Mouse (Mus musculus): ENCODE results near the gene Acta2. TPM values are rescaled to one million over a fixed set of nuclear protein-coding genes. Genes with fewer than 3 reads are reported as not detected.

The Acta2 gene
- total and polyA plus RNA-seq, 3 experiments = 0.13 to 0.31 TPM; not detected in 1

GRCm38 (mm10) chr19:34219260-34219968, 36.0 kb downstream of the Acta2 start:
- dilution Hi-C loops (cut with MboI; ENCODE audit: extremely low pct_ligation_motif_present, extremely low pct_unique_long_range_greater_than_20kb, low sequenced_read_pairs) = no loop called here

GRCm38 (mm10) chr19:34217761-34218160, 37.6 kb downstream of the Acta2 start:
- TF ChIP-seq ZC3H11A (IDR thresholded peaks at IDR 0.05; ENCODE audit: low read depth, low read length) (no peak), ELF1 (IDR thresholded peaks at IDR 0.05; ENCODE audit: low read depth, low read length) (no peak), TBP (conservative IDR thresholded peaks at IDR 0.05; ENCODE audit: low read depth, low read length) (no peak), E2F4 (IDR thresholded peaks at IDR 0.05; ENCODE audit: insufficient replicate concordance, low read depth, low read length) (no peak), MAX (IDR thresholded peaks at IDR 0.05; ENCODE audit: low read length) (no peak), USF1 (IDR thresholded peaks at IDR 0.05; ENCODE audit: low read depth, low read length) (no peak), SMC3 (IDR thresholded peaks at IDR 0.05; ENCODE audit: low read depth, low read length) (no peak)
- Histone ChIP-seq H3K79me2 (replicated peaks; ENCODE audit: control insufficient read depth, extremely low read depth, insufficient read depth, poor library complexity, severe bottlenecking) (peaks cover 4% of the 10 kb centered on the region; the same call in 1 of the 2 replicates), H3K4me3 (replicated peaks in 1 of 3; ENCODE audit: low read depth in 2 of 3, low read length in 2 of 3, poor library complexity in 1 of 3) (no peak overlapping the region), H3K4me1 (ENCODE audit: control insufficient read depth in 1 of 2, insufficient read depth in 2 of 2) (peaks cover 6 to 91% of the 10 kb centered on the region in 2 experiments), H3K9ac (ENCODE audit: insufficient read depth, low read depth) (no peak overlapping the region), H3K36me3 (replicated peaks in 1 of 2; ENCODE audit: control insufficient read depth in 1 of 2, insufficient read depth in 1 of 2, low read length in 1 of 2) (peaks cover 37 to 73% of the 10 kb centered on the region in 2 experiments), H3K27me3 (replicated peaks) (no peaks in the 10 kb centered on the region), H3K4me2 (ENCODE audit: insufficient read depth, low read depth, poor library complexity, severe bottlenecking) (no peak overlapping the region; the same call in 1 of the 2 replicates), H3K27ac (ENCODE audit: insufficient read depth, low read depth) (no peak overlapping the region), H3K9me3 (replicated peaks; ENCODE audit: low read length) (no peaks in the 10 kb centered on the region)
- no peak for DNase-seq (ENCODE audit: extremely low read depth)
- in situ Hi-C loops (cut with MboI; ENCODE audit: low pct_ligation_motif_present, low pct_unique_long_range_greater_than_20kb, low sequenced_read_pairs) (no loop called here), dilution Hi-C loops (cut with MboI; ENCODE audit: extremely low pct_ligation_motif_present, extremely low pct_unique_long_range_greater_than_20kb, low sequenced_read_pairs) (no loop called here)

More at GRCm38 (mm10) chr19:34219260-34219968, 36.0 kb downstream of the Acta2 start:
- no peak overlapping the region for H3K4me3 ChIP-seq (replicated peaks in 1 of 3; ENCODE audit: low read depth in 2 of 3, low read length in 2 of 3, poor library complexity in 1 of 3)
- peaks cover 4 to 78% of the 10 kb centered on the region in 2 experiments for H3K4me1 ChIP-seq (ENCODE audit: control insufficient read depth in 1 of 2, insufficient read depth in 2 of 2)
- H3K79me2 ChIP-seq (replicated peaks; ENCODE audit: control insufficient read depth, extremely low read depth, insufficient read depth, poor library complexity, severe bottlenecking) = peaks cover 4% of the 10 kb centered on the region; the same call in 1 of the 2 replicates
- no peak for TF ChIP-seq E2F4 (IDR thresholded peaks at IDR 0.05; ENCODE audit: insufficient replicate concordance, low read depth, low read length)
- peak; percentile 22; the same call in 1 of the 2 replicates for TF ChIP-seq TCF12 (IDR thresholded peaks at IDR 0.05; ENCODE audit: low read depth, low read length)
- peak; percentile 70 for TF ChIP-seq EP300 (IDR thresholded peaks at IDR 0.05; ENCODE audit: low read length)
- TF ChIP-seq ETS1 (conservative IDR thresholded peaks at IDR 0.05; ENCODE audit: low read depth, low read length) = peak; percentile 41
- TF ChIP-seq MEF2A (IDR thresholded peaks at IDR 0.05; ENCODE audit: borderline replicate concordance, low read depth, low read length) = 0 out of 2 replicates have a peak, but pooled peaks have one; percentile 16
- no peaks in the 10 kb centered on the region for H3K27me3 ChIP-seq (replicated peaks)
- H3K27ac ChIP-seq (ENCODE audit: insufficient read depth, low read depth) = no peak overlapping the region
- H3K9ac ChIP-seq (ENCODE audit: insufficient read depth, low read depth) = no peak overlapping the region
- no peaks in the 10 kb centered on the region for H3K9me3 ChIP-seq (replicated peaks; ENCODE audit: low read length)
- in situ Hi-C loops (cut with MboI; ENCODE audit: low pct_ligation_motif_present, low pct_unique_long_range_greater_than_20kb, low sequenced_read_pairs) = no loop called here
- no peak overlapping the region for H3K4me2 ChIP-seq (ENCODE audit: insufficient read depth, low read depth, poor library complexity, severe bottlenecking)
- H3K36me3 ChIP-seq (replicated peaks in 1 of 2; ENCODE audit: control insufficient read depth in 1 of 2, insufficient read depth in 1 of 2, low read length in 1 of 2) = peaks cover 34 to 64% of the 10 kb centered on the region in 2 experiments
- no peak for DNase-seq (ENCODE audit: extremely low read depth)

GRCm38 (mm10) chr19:34216956-34217355, 38.4 kb downstream of the Acta2 start:
- H3K27me3 ChIP-seq (replicated peaks) = no peaks in the 10 kb centered on the region
- peaks cover 6 to 96% of the 10 kb centered on the region in 2 experiments for H3K4me1 ChIP-seq (ENCODE audit: control insufficient read depth in 1 of 2, insufficient read depth in 2 of 2)
- H3K27ac ChIP-seq (ENCODE audit: insufficient read depth, low read depth) = no peak overlapping the region

More at GRCm38 (mm10) chr19:34216956-34217355, 38.4 kb downstream of the Acta2 start:
- no peaks in the 10 kb centered on the region for H3K9me3 ChIP-seq (replicated peaks; ENCODE audit: low read length)
- dilution Hi-C loops (cut with MboI; ENCODE audit: extremely low pct_ligation_motif_present, extremely low pct_unique_long_range_greater_than_20kb, low sequenced_read_pairs) = no loop called here
- H3K79me2 ChIP-seq (replicated peaks; ENCODE audit: control insufficient read depth, extremely low read depth, insufficient read depth, poor library complexity, severe bottlenecking) = peaks cover 4% of the 10 kb centered on the region; the same call in 1 of the 2 replicates
- peak; percentile 55 for DNase-seq (ENCODE audit: extremely low read depth)
- H3K9ac ChIP-seq (ENCODE audit: insufficient read depth, low read depth) = no peak overlapping the region
- 0 out of 2 replicates have a peak, but pooled peaks have one; percentile 22 for TF ChIP-seq ETS1 (conservative IDR thresholded peaks at IDR 0.05; ENCODE audit: low read depth, low read length)
- TF ChIP-seq MAX (IDR thresholded peaks at IDR 0.05; ENCODE audit: low read length) = no peak
- no peak overlapping the region for H3K4me3 ChIP-seq (replicated peaks in 1 of 3; ENCODE audit: low read depth in 2 of 3, low read length in 2 of 3, poor library complexity in 1 of 3)
- no peak overlapping the region for H3K4me2 ChIP-seq (ENCODE audit: insufficient read depth, low read depth, poor library complexity, severe bottlenecking)
- H3K36me3 ChIP-seq (replicated peaks in 1 of 2; ENCODE audit: control insufficient read depth in 1 of 2, insufficient read depth in 1 of 2, low read length in 1 of 2) = peaks cover 31 to 72% of the 10 kb centered on the region in 2 experiments
- in situ Hi-C loops (cut with MboI; ENCODE audit: low pct_ligation_motif_present, low pct_unique_long_range_greater_than_20kb, low sequenced_read_pairs) = no loop called here

Data from CH12.LX (cell line).